Mouse (Mus musculus) monocyte, adult 5-6 weeks (primary cell): ENCODE measurements around the gene Fam243. TPM values are rescaled to one million over a fixed set of nuclear protein-coding genes. Genes with fewer than 3 reads are reported as not detected.

Source experiments
- ATAC-seq: fragments of 153-309, 156-312 bp; replicated peaks from 2 replicates; pipeline ENCODE4 v1.8.0; 2017; ENCODE audit warnings: mild to moderate bottlenecking; ENCODE audit not compliant: low TSS enrichment, insufficient number of reproducible peaks, severe bottlenecking, poor library complexity, low FRiP score
- total RNA-seq: library from RNA; stranded (forward); fragments of 200-1000, 200-491, 200-594 nt; gene quantifications from 3 replicates; pipeline ENCODE4 v1.2.3, GENCODE M21; 2017

Gene Fam243
- total RNA-seq, result not detected in 3 replicates

- ATAC-seq, result no peak
These were observed at the start of gene Fam243 for GRCm38 (mm10) chr16:92321341-92321740. Fam243 (minus strand) TSS chr16:92321441.

- ATAC-seq, result no peak
These were observed 48.0 kb upstream of the Fam243 start for GRCm38 (mm10) chr16:92369260-92369659.

GRCm38 (mm10) chr16:92365477-92365876 is 44.2 kb upstream of the Fam243 start:
- no peak for ATAC-seq

GRCm38 (mm10) chr16:92360711-92361110 is 39.5 kb upstream of the Fam243 start:
- ATAC-seq, result no peak

GRCm38 (mm10) chr16:92359229-92359628 is 38.0 kb upstream of the Fam243 start, which contains the start of gene Kcne1:
Kcne1 (minus strand) TSS chr16:92359468.
- ATAC-seq, result no peak

- no peak for ATAC-seq
These were observed 37.5 kb upstream of the Fam243 start for GRCm38 (mm10) chr16:92358734-92359133.

GRCm38 (mm10) chr16:92357566-92357965 is 36.3 kb upstream of the Fam243 start:
- no peak for ATAC-seq

GRCm38 (mm10) chr16:92357023-92357422 is 35.8 kb upstream of the Fam243 start:
- ATAC-seq, result no peak

GRCm38 (mm10) chr16:92355982-92356381 is 34.7 kb upstream of the Fam243 start:
- ATAC-seq, result no peak

GRCm38 (mm10) chr16:92355366-92355765 is 34.1 kb upstream of the Fam243 start:
- ATAC-seq, result no peak

- ATAC-seq, result no peak
These were observed 32.7 kb upstream of the Fam243 start for GRCm38 (mm10) chr16:92353897-92354296.

- ATAC-seq, result no peak
These were observed 32.1 kb upstream of the Fam243 start for GRCm38 (mm10) chr16:92353295-92353694.

- ATAC-seq, result no peak
These were observed 27.7 kb upstream of the Fam243 start for GRCm38 (mm10) chr16:92348941-92349340.

GRCm38 (mm10) chr16:92346297-92346916 is 25.2 kb upstream of the Fam243 start:
- no peak for ATAC-seq

- ATAC-seq, result no peak
These were observed 23.9 kb upstream of the Fam243 start for GRCm38 (mm10) chr16:92345177-92345576.

GRCm38 (mm10) chr16:92340612-92341511 is 19.6 kb upstream of the Fam243 start:
- 0 out of 2 replicates have a peak, but pooled peaks have one; percentile 48 for ATAC-seq

- peak; percentile 63; the same call in 1 of the 2 replicates for ATAC-seq
These were observed 15.0 kb upstream of the Fam243 start for GRCm38 (mm10) chr16:92336280-92336679.

- ATAC-seq, result no peak
These were observed 13.4 kb upstream of the Fam243 start for GRCm38 (mm10) chr16:92334600-92334999.

GRCm38 (mm10) chr16:92330966-92331365 is 9.7 kb upstream of the Fam243 start:
- no peak for ATAC-seq

GRCm38 (mm10) chr16:92327911-92328310 is 6.7 kb upstream of the Fam243 start:
- ATAC-seq, result no peak
